Mouse (Mus musculus) embryonic fibroblast, embryonic 13.5 days (primary cell): ENCODE results near the gene Gfod2.

Source experiments
- CTCF ChIP-seq: IDR thresholded peaks from 2 replicates; pipeline ENCODE4 v1.5.1; 2011; ENCODE audit warnings: mild to moderate bottlenecking, control low read depth, low read length, moderate library complexity, borderline replicate concordance; ENCODE audit not compliant: insufficient read depth
- POLR2A ChIP-seq: IDR thresholded peaks from 2 replicates; pipeline ENCODE4 v1.6.1; 2011; ENCODE audit warnings: low read depth, mild to moderate bottlenecking, control low read depth, low read length, moderate library complexity

DNA sequence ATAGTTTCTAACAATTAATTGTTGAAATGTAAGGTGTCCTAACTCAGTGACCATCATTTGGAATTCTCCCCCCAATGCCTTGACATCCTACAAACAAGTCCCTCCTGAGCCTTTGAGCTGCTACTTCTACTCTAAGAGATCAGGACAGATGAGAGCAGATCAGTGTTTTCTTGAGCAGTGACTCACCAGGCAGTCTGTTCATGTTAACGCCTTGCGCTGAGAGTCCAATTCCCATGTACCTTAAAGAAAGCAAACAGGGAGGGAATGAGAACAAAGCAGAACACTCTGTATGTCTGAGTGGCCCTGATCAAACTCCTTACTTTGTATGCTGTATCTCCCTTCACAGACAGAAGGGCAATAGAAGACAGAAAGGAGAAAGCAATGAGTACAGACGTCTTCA lies 46.9 kb upstream of the Gfod2 start:
- TF ChIP-seq POLR2A (no peak), CTCF (no peak)
